Mouse (Mus musculus): ENCODE data around the gene Cxcl16.
A peak's percentile ranks its signal among the peaks of the same experiment; 100 is the strongest.
"Not testable (repeated sequence)": the region's sequence is repeated elsewhere in the genome, so short reads cannot be mapped to it uniquely, and the experiment has no call there.

Gene Cxcl16

DNA sequence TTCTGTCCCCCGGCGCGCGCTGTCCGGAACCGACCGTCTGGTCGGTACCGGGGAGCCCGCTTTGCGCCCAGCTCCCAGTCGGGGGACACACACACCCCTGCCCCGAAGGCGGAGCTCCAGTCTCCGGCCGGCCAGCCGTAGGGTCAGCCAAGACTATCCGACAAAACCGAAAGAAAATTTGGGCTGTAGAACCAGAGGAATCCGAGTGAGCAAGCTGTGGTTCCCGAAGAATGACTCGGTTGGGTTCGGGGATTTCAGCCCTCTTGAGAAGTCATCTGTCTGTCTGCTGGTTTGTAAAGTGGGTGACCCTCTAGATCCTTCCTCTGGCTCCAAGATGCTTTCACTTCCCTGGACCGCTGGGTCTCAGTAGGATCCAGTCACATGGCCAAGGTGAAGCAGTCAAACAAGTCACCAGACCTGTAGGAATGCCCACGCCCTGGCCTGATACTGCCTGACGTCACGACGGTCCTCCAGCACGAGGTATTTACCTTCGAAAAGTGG is at the start of gene Cxcl16:
TSS of gene Cxcl16 (minus strand) at position 384 of the 501 bp plus-strand sequence.
- DNase-seq (ENCODE audit: low spot score in 2 of 2), result no peak

DNA sequence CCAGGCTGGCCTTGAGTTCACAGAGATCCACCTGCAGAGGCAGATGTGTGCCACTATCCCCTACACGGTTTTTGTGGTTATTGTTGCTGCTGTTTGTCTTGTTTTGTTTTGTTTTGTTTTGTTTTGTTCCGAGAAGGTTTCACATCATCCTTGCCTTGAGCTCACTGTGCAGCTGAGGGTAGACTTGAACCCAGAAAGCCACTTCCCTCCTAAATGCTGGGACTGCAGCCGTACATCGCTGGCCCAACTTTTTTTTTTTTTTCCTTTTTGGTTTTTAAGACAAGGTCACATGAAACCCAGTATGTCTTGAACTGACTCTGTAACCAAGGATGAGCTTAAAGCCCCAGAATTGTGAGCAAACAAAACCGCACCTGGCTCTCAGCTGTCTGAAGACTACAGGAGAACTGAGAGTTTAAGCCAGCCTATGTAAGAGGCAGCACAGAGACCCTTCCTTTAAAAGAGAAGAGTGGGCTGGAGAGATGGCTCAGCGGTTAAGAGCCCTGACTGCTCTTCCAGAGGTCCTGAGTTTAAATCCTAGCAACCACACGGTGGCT is 47.3 kb upstream of the Cxcl16 start:
- no peak for DNase-seq (ENCODE audit: low spot score in 2 of 2)

DNA sequence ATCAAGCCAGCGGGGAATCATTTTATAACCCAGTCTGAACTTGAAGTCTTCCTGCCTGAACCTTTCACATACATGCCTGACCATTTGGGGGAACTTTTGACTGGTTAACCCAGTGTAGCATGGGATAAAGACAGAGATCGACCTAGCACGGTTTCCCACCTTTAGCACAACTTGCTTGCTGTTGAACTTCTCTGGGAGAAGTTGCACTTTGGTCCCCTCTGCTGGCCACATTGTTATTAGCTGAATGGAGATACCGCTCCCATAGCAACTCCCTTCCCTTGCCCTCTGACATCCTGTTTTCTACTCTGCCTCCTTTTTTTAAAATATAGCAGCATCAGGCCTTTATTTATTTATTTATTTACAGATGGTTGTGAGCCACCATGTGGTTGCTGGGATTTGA is 46.6 kb upstream of the Cxcl16 start:
- peak; percentile 36 to 58 for DNase-seq (ENCODE audit: low spot score in 2 of 2)

DNA sequence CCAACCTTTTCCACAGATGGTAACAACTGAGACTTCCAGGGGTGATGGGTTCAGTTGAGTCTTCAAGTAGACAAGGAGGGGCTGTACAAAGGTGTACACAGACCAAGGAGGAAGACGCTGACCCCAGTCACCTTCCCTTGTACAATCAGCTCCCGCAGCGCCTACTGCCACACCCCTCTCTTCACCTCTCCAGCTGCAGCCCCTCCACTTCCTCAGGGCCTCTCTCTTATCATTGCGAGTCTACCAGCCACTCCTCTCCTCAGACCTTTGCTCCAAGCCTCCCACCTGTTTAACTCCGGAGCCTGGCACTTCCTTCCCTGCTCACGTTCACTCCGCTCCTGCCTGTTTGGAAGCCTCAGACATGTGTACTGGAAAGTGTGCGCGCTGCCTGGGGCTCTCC is 45.2 kb upstream of the Cxcl16 start, which contains the start of gene Tm4sf5:
TSS of gene Tm4sf5 (plus strand) at position 275 of the 400 bp plus-strand sequence.
- no peak for DNase-seq (ENCODE audit: low spot score in 2 of 2)

DNA sequence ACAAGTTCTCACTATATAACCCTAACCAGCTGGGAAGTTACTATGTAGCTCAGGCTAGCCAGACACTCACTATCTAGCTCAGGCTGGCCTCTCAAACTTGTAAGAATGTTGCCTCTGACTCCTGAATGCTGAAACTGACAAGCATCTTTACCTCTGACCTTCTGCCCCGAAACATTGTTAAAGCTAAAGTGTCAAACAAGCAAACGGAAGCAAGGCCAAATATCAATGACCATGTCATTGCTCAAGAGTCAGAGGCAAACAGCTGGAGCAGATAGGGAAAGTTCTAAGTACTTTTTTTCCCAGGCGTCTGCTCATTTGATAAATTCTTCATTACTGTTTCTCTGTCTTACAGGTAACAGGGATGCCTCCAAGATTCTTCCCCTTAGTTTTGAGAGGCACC is 42.2 kb upstream of the Cxcl16 start:
- DNase-seq (ENCODE audit: low spot score in 2 of 2), result no peak

DNA sequence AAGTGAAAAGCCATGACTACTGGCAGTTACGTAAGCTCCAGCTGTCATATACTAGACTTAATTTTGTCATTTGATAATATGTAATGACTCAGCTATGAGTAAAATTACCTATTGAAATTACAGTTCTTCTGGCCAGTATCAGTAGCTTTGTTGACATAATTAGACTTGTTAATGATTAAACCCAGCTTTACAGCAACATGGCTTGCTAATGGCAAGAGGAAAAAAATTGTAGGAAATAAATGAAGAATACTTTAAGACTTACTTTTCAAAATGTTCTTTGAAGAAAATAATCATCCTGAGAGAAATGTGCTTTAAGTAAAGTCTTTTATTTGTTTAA is 40.7 kb upstream of the Cxcl16 start:
- DNase-seq (ENCODE audit: low spot score in 2 of 2), result no peak

DNA sequence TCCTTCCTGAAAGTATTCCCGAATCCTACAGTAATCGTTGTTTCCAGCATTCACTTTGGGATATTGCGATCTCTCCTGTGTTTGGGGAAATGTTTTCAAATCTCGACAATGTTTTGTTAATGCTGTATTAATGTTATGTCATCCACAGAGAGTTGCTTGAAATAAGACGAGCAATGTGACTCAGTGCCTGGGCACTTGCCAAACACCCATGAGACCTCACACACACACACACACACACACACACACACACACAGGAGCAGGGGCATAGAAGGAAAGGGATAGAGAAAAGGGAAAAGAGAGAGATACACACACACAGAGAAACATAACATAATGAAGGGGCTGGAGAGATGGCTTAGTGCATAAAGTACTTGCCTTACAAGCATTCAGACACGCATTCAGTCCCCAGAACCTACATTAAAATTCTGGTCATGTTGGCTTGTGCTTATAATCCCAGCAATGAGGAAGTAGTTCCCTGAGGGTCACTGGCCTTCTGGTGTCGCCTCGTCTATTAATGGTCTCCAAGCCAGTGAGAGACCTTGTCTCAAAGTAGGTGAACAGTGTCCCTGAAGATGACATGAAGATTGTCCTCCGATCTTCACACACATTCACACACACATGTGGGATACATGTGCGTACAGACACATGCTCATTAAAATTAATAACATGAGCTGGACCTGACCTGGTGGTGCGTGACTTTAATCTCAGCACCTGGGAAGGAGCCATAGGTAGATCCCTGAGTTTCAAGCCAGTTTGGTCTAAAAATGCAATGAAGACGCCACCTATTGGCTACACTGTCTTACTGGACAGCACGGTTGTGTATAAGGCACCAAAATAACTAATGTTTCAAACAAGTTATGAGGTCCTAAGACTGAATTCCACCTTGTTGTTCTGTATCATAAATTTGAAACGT is 40.0 kb upstream of the Cxcl16 start:
- no peak for DNase-seq (ENCODE audit: low spot score in 2 of 2)

DNA sequence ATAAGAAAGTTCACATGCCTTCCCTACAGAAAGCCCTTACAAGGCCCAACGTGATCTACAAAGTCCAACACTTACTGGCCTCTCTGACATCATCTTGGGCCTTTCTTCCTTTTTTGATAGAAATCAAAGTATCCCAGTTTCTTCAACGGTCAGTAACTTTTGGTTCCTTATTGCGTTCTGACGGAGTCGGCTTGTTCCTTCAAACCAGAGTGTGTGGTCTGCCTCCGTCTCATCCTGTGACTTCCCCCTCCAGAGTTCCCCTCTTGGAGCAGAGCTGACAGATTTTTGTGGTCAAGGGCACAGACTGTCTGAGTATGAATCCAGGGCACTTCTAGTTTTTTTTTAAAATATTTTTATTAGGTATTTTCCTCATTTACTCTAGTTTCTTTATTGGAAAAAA is 29.9 kb upstream of the Cxcl16 start:
- no peak for DNase-seq (ENCODE audit: low spot score in 2 of 2)

DNA sequence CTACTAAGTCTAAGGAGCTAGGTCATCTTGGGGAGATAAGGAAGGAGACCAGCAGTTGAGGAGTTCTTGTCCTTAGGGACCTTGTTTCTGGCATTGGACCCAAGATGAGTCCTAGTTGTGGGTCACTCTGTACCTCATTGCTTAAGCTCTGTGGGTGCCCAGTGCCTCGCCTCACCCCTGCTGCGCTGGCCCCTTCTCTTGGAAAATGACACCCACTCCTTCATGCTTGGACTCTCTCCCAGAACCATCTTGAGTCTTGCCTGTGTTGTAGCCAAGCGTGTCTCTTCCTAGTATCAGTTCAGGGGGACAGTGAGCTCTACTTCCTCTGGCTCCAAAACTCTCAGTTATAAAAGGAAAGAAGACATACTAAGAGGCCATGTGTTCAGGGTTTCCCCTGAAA is 29.4 kb upstream of the Cxcl16 start:
- DNase-seq (ENCODE audit: low spot score in 2 of 2), result no peak

DNA sequence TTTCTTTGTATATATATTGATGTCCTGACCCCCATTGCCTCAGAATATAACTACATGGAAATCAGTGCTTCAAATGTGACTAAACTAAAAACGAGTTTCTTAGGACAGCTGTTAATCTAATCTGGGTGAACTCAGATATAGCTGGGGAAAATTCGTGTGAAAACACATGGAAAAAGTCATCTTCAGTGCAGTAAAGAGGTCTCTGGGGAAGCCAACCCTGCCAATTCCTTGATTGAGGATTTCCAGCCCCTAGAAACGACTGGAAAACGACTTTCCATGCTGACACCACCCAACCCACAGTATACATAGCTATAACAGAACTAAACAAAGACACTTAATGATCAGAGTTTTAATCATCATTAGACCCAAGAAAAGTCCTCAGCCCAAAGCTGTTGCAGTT is 28.0 kb upstream of the Cxcl16 start:
- no peak for DNase-seq (ENCODE audit: low spot score in 2 of 2)

DNA sequence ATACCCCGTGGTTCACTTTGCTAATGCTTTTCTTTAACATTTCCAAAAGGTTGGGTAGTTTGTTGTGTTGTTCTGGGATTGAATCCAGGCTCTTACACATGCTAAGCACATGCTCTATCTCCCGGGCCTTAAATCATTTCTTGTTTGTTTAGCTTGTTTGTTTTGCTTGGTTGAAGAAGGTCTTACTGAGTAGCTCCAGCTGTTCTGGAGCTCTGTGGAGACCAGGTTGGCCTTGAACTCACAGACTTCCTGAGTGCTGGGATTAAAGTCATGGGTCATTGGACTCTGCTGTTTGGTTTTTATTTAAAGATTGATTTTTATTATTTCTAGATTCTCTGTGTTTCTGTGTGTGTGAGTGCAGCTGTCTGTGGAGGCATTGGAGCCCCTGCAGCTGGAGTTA is 25.7 kb upstream of the Cxcl16 start:
- no peak for DNase-seq (ENCODE audit: low spot score in 2 of 2)

DNA sequence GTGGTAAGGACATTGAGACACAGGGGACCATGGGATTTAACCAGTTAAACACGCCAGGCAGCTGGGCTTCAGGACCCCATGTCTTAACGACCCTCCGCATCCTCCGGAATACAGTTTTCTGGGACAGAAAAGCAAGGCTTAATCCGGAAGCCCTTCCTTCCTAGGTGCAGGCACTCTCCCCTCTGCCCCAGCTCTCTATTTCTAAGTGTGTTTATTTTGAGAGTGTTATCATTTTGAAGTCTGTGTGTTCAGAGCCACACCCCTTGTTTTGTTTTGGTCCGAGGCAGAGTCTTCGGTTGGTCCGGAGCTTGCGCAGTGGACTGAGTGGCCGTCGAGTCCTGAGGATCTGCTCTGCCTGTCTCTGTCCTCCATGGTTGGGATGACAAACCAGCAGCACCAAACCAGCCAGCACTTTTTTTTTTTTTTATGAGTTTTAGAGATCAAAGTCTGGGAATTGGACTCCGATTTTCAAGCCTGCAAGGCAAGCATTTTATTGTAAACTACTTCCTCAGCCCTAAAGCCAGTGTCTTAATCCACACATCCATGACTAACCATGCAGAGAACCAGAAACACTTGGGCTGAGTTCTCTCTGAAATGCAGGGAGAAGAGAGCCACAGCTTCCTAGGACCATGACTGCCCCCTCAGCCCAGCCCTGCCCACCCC is 15.2 kb upstream of the Cxcl16 start:
- no peak for DNase-seq (ENCODE audit: low spot score in 2 of 2)

DNA sequence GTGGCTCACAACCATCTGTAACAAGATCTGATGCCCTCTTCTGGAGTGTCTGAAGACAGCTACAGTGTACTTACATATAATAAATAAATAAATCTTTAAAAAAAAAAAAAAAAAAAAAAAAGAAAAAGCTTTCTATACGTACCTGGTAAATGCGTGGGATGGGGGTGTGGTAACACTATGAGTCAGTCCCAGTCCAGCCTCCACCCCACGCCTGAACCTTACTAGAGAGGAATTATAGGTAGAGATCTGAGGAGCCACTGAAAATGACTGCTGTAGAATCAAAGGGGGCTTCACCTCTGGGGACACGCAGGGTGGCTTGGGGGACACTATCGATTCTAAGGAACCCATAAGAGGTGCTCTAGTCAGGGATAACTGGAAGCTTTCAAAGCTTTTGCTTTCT is 13.5 kb upstream of the Cxcl16 start:
- DNase-seq (ENCODE audit: low spot score in 2 of 2), result not testable (repeated sequence)

DNA sequence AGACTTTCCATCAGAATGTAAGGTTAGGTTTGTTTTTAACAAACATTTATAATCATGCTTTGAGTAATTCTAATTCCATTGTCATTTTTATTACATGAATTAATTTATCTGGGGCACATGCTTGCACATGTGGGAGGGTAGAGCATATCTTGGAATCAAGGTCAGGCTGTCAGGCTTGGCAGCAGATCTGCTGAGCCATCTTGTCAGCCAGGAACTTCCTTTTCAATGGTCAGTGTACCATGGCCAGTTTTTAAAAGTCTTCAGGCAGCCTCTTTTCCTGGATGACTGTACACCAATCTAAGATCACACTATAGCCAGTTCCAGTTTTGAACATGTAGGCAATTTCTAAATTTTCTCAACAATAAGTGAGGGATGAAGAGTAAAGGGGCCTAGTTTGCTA is 12.9 kb upstream of the Cxcl16 start:
- no peak for DNase-seq (ENCODE audit: low spot score in 2 of 2)

DNA sequence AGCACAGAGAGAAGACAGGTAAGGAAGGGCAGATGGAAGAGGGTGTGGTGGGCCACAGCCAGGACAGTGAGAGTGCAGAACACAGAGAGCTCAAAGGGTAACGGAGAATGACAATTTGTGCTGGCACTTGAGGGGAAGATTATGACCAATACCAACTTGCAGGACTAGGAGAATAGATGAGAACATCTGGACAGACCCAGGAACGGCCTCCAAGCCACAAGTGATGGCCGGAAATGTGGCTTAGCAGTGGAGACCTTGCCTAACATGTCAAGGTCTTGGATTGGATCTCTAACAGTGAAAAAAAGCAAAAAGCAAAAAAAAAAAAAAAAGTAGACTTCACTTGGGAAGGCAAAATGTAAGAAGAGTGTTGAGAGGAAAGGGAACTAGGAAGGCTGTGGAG is 10.0 kb upstream of the Cxcl16 start:
- no peak for DNase-seq (ENCODE audit: low spot score in 2 of 2)

DNA sequence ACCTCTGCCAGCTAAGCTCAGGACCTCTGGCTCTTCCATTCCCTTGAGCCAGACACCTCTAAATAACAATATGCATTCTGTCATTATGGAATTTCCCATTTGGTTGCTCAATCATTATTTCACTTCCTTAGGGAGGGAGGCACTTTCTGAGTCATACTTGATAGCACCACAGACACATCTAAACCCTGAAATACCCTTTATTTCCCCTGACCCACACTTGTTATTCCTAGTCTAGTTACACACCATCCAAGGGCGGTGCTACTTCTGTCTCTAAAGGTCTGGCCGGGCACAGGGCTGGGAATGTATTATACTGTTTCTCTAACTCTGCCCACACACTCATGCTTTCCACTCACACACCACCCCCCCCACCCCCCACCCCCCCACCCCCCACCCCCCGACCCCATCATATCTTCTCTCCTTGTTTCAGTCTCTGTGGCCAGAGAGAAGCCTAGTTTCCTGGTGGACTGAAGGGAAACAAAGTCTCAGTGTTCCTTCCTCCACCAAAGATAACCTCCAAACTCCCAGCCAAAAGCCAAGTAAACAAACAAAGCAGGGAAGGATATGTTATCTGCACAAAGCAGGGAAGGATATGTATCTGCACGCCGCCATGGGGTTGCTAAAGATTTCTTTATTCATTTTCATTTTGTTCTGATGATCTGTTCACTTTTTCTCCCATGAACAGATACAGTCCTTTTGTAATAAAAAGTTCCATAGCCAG is 8.3 kb upstream of the Cxcl16 start:
- no peak for DNase-seq (ENCODE audit: low spot score in 2 of 2)

DNA sequence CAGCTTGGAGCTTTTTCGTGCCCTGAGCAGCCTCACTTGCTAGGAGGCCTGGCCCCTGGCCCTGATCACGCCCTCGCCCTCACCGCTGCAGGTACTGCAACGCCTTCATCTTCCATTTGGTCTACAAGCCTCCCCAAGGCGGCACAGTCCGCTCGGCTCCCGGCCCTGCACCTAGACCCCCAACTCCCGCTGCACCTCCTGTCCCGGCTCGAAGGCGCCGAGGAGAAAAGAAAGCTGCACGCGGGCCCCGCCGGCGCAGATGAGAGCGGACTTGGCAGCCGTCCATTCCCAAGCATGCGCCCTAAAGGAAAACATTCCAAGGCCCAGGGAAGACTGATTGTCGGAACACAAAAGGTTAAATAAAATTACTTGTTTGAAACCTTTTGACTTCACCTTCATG is 6.0 kb upstream of the Cxcl16 start:
- peak in 1 of 2 experiments; percentile 20 for DNase-seq (ENCODE audit: low spot score in 2 of 2)

DNA sequence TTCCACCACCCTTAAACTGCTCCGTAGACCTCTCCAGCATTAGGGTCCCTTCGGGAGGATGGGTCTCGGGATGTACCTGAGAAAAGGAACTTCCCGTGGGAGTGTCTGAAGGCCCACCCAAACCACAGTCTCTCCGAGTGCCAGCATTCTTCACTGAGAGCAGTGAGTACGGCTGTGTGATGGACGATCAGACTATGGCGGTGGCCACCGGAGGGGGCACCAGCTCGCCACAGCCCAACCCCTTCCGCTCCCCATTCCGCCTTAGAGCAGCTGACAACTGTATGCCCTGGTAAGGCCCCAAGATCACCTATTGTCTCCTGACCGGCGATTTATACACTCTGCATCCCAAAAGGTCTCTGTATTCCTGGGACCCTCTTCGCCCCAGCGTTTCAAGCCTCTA is 5.4 kb upstream of the Cxcl16 start:
- no peak for DNase-seq (ENCODE audit: low spot score in 2 of 2)

DNA sequence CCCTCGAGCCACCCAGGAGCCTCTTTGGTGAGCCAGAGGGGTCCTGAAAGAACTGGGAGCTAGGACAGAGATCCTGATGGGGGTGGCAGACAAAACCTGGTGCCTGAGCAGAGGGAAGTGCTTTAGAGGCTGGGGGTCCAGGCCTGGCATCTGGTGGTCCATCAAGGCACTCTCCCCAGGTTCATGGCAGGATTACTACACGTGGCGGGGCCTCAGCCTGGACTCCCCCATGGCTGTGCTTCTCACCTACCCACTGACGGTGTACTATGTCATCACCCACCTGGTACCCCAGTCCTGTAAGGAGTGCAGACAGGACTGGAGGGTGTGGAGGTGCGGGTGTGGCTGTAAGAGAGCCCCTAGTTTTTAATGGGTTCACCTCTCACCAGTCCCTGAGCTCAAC is 4.2 kb upstream of the Cxcl16 start:
- DNase-seq (ENCODE audit: low spot score in 2 of 2), result no peak

DNA sequence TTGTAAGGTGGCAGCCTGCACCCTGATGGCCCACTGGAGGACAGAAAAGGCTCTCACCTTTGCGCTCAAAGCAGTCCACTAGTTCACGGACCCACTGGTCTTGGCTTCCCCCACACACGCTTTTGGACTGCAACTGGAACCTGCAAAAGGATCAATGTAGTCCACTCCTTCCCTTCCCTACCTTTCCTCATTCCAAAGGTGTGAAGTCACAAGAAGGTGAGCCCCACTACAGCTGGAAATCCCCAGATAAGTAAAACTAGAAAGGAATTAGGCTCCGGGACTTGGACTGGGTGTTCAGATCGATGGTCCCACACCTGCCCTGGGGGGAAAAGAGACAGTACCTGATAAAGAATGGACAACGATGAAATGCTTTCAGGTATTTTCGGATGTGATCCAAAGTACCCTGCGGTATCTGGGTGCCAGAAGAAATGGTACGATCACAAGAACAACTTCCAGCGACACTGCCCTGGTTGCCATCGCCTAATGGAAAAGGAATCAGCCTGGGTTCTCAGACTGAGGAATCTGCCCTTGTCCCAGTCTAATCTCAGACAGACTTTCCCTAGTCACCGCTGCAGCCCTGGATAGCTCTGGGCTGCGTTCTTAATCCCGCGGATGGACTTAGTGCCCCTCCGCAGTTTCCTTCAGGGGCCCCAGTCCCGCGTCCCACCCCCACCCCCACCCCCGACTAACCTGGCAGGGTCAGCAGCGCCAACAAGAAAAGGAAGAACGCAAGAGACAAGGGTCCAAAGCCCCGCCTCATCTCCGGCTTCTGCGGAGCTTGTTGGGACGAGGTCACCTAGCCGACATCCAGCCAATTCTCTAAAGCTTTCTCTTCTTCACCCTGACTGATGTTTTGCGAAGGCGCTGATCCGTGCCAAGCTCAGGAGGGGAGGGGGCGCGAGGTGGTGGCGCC is 840 bp downstream of the Cxcl16 start, which contains the start of gene Zmynd15:
TSS of gene Zmynd15 (plus strand) at position 746 of the 913 bp plus-strand sequence.
- DNase-seq (ENCODE audit: low spot score in 2 of 2), result no peak
